Mouse (Mus musculus) spleen, adult 2 months (tissue): Measurements from ENCODE around the gene Mgea5. TPM values are rescaled to one million over a fixed set of nuclear protein-coding genes. Genes with fewer than 3 reads are reported as not detected.
A peak's percentile ranks its signal among the peaks of the same experiment; 100 is the strongest.

Experiments used
- DNase-seq, 2 experiments: peaks; one replicate each; pipeline versions ENCODE4 v3.0.0 to v3.0.0-alpha.2; 2012 to 2021; ENCODE audit warnings: low spot score in 2 of 2, low read depth in 1 of 2
- H3K27ac ChIP-seq: fragments of 200-500 bp; 2 replicates; pipeline ENCODE4 v1.5.1; 2012; ENCODE audit warnings: low read length, inconsistent platforms; ENCODE audit not compliant: insufficient read depth
- H3K27me3 ChIP-seq: fragments of 200-500 bp; 2 replicates; pipeline ENCODE4 v1.6.1; 2012; ENCODE audit warnings: mild to moderate bottlenecking, moderate library complexity, low read length, inconsistent platforms; ENCODE audit not compliant: control insufficient read depth, insufficient read depth
- H3K36me3 ChIP-seq: fragments of 200-500 bp; 2 replicates; pipeline ENCODE4 v1.6.1; 2012; ENCODE audit warnings: mild to moderate bottlenecking, low read length, inconsistent platforms; ENCODE audit not compliant: control insufficient read depth, insufficient read depth
- H3K4me1 ChIP-seq: fragments of 200-500 bp; 2 replicates; pipeline ENCODE4 v1.6.1; 2011; ENCODE audit warnings: inconsistent platforms; ENCODE audit not compliant: control insufficient read depth, insufficient read depth, insufficient read length
- H3K4me3 ChIP-seq: fragments of 200-500 bp; 2 replicates; pipeline ENCODE4 v1.5.1; 2011; ENCODE audit warnings: mild to moderate bottlenecking, inconsistent platforms; ENCODE audit not compliant: insufficient read depth, insufficient read length; ENCODE audit errors: extremely low read depth
- CTCF ChIP-seq: fragments of 200-500 bp; IDR thresholded peaks from 2 replicates; pipeline ENCODE4 v1.5.1; 2011; ENCODE audit warnings: mild to moderate bottlenecking, inconsistent platforms; ENCODE audit not compliant: insufficient read depth, insufficient read length, insufficient replicate concordance; ENCODE audit errors: extremely low read depth
- POLR2A ChIP-seq: fragments of 200-500 bp; IDR thresholded peaks from 2 replicates; pipeline ENCODE4 v1.6.1; 2011; ENCODE audit warnings: low read depth, low read length, inconsistent platforms
- WGBS: fragments of 180-500 bp; shearing (Covaris S2); methylation state at CpG from one replicate; pipeline ENCODE4 v1.1.7; 2018; 5-methylcytosine and 5-hydroxymethylcytosine counted together
- polyA plus RNA-seq: library from polyadenylated mRNA; depleted of rRNA; stranded (reverse); fragments of >200 nt; gene quantifications from 2 replicates; pipeline ENCODE4 v1.2.3, GENCODE M21; 2012

The Mgea5 gene
- polyA plus RNA-seq, 1 experiment, result 21.1 TPM

- 71% methylated on average over 2 of the region's 2 CpGs for WGBS
- no peak for TF ChIP-seq POLR2A
- TF ChIP-seq CTCF, result no peak
- Histone ChIP-seq H3K27me3 (no peaks in the 10 kb centered on the region), H3K4me3 (no peak overlapping the region), H3K27ac (no peak overlapping the region), H3K4me1 (peaks cover 3% of the 10 kb centered on the region; the same call in 1 of the 2 replicates), H3K36me3 (peaks cover 60% of the 10 kb centered on the region)
- no peak for DNase-seq
These were observed 8.2 kb downstream of the Mgea5 start for GRCm38 (mm10) chr19:45775486-45775885.

DNA sequence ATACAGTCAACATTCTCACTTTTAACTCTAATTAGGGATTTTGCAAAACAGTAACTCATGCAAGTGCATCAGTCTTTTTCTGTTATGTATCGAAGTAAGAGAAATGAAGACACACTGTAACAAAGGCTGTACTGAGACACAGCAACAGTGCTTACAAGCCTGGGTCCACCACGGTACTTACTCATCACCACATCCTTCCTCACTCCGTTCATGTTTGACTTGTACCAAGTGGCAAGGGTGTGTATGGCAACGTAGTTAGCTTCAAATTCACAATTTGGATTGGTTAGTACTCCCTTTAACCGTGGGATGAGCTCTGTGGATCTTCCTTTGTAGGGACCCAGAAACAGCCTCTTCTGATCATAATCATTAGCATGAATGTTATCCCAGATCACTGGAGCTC is 12.1 kb downstream of the Mgea5 start:
- Histone ChIP-seq H3K4me3 (no peak overlapping the region), H3K4me1 (no peaks in the 10 kb centered on the region), H3K36me3 (peaks cover 70% of the 10 kb centered on the region), H3K27ac (no peak overlapping the region), H3K27me3 (no peaks in the 10 kb centered on the region)
- DNase-seq, result no peak
- 70% methylated on average over 5 of the region's 5 CpGs for WGBS
- TF ChIP-seq POLR2A (no peak), CTCF (no peak)

DNA sequence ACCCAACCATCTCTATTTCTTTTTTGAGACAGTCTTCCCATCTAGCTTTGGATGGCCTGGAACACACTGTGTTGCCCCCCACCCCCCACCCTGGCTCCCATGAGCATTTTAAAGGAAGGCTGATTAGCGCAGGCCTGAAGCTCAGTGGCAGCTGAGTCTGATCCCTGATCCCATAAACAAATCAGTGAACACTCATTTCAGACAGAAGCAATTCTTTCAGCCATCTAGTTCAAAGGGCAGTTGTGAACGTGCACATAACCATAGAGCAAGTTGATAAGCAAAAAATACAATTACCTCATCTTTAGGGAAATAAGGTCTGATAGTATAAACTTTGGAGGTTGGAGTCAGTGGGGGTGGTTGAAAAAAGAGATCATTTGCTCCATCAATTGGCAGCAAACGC is 22.8 kb downstream of the Mgea5 start:
- WGBS, result 94% methylated on average over 3 of the region's 3 CpGs
- H3K27me3 ChIP-seq, result no peaks in the 10 kb centered on the region

GRCm38 (mm10) chr19:45758671-45759070 is 25.0 kb downstream of the Mgea5 start:
- H3K36me3 ChIP-seq, result peaks cover 66% of the 10 kb centered on the region
- TF ChIP-seq POLR2A (no peak), CTCF (no peak)
- WGBS, result 94% methylated on average over 5 of the region's 5 CpGs
- no peaks in the 10 kb centered on the region for H3K27me3 ChIP-seq
- DNase-seq, result no peak
- H3K4me1 ChIP-seq, result no peaks in the 10 kb centered on the region; the same call in 1 of the 2 replicates
- H3K4me3 ChIP-seq, result no peak overlapping the region
- H3K27ac ChIP-seq, result no peak overlapping the region

More for the DNA sequence above, 22.8 kb downstream of the Mgea5 start:
- TF ChIP-seq CTCF (no peak), POLR2A (no peak)
- Histone ChIP-seq H3K4me1 (no peaks in the 10 kb centered on the region; the same call in 1 of the 2 replicates), H3K36me3 (peaks cover 69% of the 10 kb centered on the region), H3K4me3 (no peak overlapping the region), H3K27ac (no peak overlapping the region)
- DNase-seq, result no peak

GRCm38 (mm10) chr19:45753551-45753950 is 30.1 kb downstream of the Mgea5 start:
- Histone ChIP-seq H3K27me3 (no peaks in the 10 kb centered on the region), H3K4me3 (no peak overlapping the region), H3K36me3 (peaks cover 40% of the 10 kb centered on the region), H3K27ac (no peak overlapping the region), H3K4me1 (peaks cover 3% of the 10 kb centered on the region; the same call in 1 of the 2 replicates)
- TF ChIP-seq POLR2A (no peak), CTCF (no peak)
- no peak for DNase-seq
- 95% methylated on average over 3 of the region's 3 CpGs for WGBS

DNA sequence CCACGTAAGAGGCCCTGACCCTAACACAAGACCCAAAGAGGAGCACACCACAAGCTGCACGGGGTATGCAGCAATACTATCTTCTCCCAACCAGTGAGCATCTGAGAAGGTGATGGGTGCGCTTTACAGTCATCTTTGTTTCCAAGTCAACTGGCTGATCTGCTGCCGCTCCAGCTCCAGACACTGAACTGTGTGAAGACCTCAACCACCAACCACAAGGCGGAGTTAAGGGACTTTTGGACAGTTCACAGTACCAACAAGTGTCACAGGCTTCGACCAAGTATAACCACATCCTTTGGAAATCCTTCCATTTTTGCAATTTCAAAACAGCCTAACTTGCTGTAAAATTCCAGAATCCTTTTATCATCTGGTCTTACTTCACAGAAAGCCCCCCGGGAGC is 31.8 kb downstream of the Mgea5 start:
- H3K27ac ChIP-seq, result no peak overlapping the region
- no peak for DNase-seq
- TF ChIP-seq POLR2A (no peak), CTCF (no peak)
- H3K4me3 ChIP-seq, result no peak overlapping the region
- H3K4me1 ChIP-seq, result peaks cover 8% of the 10 kb centered on the region; the same call in 1 of the 2 replicates
- 66% methylated on average over 7 of the region's 7 CpGs for WGBS
- H3K27me3 ChIP-seq, result no peaks in the 10 kb centered on the region
- peaks cover 30% of the 10 kb centered on the region for H3K36me3 ChIP-seq

- under 1% methylated on average over 58 of the region's 60 CpGs for WGBS
- Histone ChIP-seq H3K36me3 (peaks cover 18% of the 10 kb centered on the region), H3K27ac (peak within 1 kb of the TSS; percentile 53), H3K4me3 (peak within 1 kb of the TSS; percentile 87), H3K27me3 (0 out of 2 replicates have a peak, but pooled peaks cover 2% of the 10 kb centered on the region), H3K4me1 (peaks cover 11% of the 10 kb centered on the region; the same call in 1 of the 2 replicates)
- TF ChIP-seq CTCF (no peak), POLR2A (no peak)
- peak; percentile 69 to 81 for DNase-seq
These were observed 34.2 kb downstream of the Mgea5 start, which contains the start of gene Npm3 for GRCm38 (mm10) chr19:45749243-45750043. Npm3 (minus strand) TSS chr19:45749591.
